Mouse (Mus musculus): ENCODE data around the gene Runx1.

Runx1 gene

DNA sequence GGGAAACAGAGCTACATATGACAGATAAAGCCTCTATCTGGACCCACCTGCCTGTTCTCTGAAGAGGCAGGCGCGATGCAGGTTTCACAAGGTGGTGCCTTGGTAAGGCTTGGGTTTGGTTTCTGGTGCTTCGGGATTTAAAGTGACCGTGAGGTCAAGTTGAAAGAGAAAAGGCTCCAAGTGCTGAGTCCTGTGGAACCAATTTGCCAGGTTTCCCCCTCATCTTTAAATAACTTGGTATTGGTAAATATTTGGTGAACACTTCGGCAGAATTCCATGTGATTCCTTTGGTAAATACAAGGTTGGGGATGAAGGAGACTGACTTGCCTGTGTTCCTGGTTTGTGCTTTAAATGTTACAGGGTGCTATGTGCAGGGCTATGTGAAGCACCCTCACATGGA, 169.2 kb downstream of the Runx1 start:
- no peak for DNase-seq (ENCODE audit: low read depth, low spot score)

DNA sequence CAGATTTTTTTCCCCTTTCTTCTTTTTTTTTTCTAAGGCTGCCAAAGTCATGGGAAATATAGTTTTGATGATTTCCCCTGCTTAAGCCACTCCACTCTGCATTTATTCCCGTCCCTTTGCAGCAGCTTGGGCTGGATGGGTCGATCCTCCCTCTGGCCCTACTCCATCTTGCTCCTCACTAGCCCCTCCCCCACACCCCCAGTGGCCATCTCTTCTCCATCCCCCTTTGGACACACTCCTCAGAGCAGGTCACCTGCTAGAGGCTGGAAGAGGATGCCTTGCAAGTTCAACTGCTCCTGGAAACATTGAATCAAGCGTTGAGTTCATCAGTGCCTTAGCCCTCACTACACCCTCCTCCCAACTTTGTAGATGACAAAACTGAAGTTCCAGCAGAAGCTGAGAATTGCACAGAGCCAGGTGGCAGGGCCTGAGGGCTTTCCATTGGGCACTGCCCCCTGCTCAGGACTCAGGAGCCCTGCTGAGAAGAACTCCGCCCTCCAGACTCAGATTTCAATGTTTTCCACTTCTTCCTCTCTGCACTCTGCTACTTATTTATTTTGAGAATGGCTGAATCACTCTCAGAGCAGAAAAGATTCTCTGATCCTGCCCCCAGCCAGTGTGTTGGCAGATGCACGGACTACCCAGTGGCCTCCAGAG, 171.5 kb downstream of the Runx1 start:
- DNase-seq (ENCODE audit: low read depth, low spot score): peak; percentile 9

DNA sequence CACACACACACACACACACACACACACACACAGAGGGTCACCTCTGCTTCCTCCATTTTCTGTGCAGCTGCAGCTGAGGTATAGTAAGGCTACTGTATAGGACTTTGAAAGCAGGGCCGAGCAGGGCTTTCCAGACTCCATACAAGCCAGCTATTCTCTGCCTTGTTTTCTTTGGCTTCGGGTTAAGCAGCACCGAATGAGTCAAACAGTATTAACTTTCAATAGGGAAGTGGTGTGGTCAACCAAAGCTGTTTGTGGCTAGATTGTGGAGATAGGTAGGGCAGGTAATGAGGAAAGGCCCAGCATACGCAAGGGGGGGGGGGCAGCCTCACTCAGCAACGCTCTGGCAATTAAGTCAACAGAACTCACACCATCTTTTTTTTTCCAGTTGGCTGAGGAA, 172.1 kb downstream of the Runx1 start:
- no peak for DNase-seq (ENCODE audit: low read depth, low spot score)

DNA sequence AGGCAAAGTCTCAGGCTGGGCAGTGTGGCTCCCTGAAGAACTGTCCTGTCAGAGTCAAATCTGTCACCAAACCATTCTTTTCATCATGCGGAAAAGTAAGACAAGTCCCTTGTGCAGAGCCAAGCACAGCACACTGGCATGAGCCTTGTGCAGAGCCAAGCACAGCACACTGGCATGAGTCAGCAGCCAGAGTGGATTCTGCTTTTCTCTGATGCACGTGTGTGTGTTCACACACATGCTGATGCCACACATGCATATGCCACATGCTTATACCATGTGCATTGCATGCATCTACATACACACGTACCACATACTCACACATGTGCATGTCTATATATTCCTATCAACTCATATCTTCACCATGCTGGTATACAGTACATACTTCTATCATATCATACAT, 174.7 kb downstream of the Runx1 start:
- no peak for DNase-seq (ENCODE audit: low read depth, low spot score)

DNA sequence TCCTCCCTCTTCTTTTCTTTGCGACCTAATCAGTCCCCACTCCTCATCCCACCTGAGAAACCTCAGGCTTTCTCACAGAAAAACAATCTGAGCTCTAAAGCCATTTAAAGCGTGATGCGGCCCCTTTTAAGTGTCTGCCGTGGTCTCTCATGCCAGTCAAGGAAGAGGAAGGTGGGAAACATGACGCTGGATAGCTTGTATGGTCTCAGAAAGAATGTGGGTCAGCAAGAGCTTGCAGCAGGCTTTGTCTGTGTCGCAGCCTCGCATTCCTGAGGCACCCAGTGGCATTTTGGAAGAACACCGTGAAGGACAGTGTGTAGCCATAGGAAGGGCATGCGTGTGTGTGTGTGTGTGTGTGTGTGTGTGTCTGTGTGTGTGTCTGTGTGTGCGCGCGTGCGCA, 179.8 kb downstream of the Runx1 start:
- DNase-seq (ENCODE audit: low read depth, low spot score): no peak

DNA sequence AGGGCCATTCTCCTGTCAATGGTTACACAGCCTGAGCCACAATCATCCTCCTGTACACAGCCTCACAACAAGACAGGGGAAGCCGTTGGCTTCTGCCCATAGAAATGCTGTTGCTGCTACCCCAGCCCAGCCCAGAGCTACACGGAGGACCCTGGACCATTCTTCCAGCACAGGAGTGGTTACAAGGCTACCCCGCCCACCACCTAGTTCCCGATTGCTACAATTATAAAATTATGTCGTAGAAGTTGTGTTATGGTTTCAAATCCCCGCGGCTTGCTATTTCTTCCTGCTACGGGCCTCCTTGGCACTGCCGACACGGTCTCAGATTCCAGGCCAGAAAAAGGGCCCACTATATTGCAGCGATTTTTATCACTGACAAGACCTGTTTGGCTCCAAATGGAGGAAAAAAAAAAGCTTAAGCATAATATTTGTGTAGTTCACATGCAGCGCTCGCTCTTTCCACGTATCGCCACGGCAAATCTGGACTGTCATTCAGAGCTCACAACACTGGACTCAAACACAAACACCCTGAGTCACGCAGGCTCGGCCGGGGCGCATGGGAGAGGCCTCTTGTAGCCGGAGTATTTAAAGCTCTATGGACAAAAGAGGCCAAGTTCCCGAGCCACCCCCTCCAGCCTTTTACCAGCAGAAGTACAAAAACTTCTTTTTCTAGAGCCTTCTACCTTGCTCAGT, 180.4 kb downstream of the Runx1 start:
- DNase-seq (ENCODE audit: low read depth, low spot score): no peak

DNA sequence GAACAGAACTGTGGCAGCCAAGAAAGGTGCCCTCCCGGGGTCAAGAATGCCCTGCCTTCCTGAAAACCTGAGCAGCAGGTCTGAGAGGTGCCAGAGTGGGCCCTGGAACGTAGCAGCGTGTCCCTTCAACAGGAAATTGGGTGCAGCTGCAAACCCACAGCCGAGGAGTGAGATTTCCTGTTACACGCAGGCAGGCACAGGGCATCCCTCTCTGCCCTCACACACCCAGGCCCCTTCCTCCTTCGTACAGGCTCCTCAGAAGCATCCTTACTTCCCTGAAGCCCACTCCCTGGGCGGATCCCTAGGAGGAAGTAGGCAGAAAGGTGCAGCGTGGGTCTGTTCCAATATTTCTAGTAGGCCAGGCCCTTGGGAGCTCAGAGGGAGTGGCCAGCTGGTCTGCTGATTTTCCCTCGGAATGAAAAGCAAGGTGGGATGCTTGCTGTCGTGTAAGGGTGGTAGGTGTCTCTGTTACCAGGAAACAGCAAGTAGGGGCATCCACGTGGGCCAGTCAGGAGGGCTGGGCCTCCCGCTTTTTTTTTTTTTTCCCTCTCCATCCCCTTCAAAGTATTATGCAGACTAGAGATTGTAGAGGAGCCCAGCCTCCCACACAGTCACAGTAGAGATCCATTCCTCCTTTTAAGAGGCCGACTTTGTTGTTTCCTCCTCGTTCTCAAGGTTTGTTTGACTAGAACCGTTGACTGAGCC, 181.1 kb downstream of the Runx1 start:
- DNase-seq (ENCODE audit: low read depth, low spot score): no peak

DNA sequence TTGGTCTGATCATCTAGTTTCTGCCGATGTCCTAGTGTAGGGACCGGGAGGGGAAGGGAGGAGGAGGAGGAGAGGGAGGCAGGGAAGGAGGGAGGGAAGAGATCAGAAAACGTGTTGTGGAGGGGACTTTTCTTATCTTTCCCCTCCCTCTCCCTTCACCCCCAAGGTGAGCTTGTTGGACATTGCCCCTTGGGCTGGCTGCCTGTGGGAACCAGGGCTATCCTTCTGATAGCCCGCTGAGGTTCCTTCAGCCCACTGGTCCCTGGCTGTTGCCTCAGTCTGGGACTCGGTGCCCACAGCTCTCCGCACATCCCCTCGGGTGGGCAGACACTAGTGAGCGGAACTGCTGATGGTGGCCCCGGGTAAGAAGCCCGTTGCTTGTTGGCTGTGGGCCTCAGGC, 181.6 kb downstream of the Runx1 start:
- no peak for DNase-seq (ENCODE audit: low read depth, low spot score)

DNA sequence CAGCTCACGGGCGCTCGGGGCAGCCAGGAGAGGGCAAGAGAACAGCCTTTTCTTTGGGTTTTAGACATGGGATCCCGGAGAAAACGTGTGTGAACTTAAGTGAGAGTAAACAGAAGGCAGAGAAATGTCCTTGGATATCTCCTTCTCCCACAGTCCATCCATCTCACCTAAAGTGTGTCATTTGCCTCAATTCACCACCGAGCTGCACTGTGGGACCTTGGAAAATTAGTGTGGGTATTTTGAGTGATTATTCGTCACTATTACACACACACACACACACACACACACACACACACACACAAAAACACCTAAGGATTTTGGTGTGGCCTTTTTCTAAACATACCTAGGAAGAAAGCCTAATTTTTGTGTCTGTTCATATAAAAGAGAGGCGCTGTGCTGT, 183.7 kb downstream of the Runx1 start:
- DNase-seq (ENCODE audit: low read depth, low spot score): no peak

DNA sequence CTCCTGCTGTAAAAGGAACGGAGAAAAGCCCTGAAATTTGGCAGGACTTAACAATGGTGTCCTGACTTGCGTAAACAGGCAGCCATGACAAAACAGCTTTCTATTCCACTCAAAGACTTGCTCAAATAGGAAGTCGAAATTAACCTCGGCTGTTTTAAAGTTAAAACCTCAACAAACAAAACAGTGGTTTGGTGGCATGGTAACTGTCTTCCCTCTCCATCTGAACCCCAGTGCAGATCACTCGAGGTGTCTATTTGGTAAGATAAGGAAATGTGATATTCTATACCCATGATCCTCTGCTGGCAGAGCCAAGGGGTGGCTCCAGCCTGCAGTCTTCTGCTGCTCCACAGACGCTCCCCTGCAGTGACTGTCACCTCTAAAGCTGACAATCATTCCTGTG, 184.9 kb downstream of the Runx1 start:
- DNase-seq (ENCODE audit: low read depth, low spot score): no peak

DNA sequence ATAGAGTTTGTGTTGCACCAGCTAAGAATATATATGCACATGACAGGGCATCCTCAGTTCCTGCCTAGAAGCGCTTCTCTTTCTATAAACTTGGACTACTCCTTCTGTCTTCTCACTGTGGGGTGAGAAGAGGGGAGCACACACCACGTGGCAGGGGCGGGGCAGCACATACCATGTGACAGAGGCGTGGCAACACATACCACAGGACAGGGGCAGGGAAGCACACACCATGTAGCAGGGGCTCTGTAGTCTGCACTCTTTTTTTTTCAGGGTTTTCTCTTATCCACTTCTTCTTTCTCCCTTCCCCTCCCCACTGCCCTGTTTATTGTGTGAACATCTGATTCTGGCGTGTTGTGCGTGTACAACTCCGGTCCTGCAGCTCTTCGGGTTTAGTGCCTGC, 186.9 kb downstream of the Runx1 start:
- no peak for DNase-seq (ENCODE audit: low read depth, low spot score)

DNA sequence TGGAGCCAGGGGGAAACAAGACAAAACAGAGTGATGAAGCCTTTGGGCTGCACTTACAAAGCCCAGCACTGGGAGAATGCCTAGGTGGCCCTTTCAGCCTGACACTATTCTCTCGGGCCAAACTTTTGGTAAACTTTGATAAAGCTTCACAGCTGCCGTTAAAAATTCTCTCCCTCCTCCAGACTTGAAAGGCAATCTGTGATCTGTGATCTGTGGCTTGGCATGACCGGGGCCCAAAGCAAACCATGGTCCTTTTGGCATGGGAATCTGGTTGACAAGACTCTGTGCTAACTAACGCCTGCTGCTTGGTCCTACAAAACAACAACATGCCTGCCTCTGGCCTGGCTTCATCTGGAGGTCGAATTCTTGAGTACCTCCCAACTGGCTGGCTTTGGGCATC, 188.9 kb downstream of the Runx1 start:
- no peak for DNase-seq (ENCODE audit: low read depth, low spot score)

DNA sequence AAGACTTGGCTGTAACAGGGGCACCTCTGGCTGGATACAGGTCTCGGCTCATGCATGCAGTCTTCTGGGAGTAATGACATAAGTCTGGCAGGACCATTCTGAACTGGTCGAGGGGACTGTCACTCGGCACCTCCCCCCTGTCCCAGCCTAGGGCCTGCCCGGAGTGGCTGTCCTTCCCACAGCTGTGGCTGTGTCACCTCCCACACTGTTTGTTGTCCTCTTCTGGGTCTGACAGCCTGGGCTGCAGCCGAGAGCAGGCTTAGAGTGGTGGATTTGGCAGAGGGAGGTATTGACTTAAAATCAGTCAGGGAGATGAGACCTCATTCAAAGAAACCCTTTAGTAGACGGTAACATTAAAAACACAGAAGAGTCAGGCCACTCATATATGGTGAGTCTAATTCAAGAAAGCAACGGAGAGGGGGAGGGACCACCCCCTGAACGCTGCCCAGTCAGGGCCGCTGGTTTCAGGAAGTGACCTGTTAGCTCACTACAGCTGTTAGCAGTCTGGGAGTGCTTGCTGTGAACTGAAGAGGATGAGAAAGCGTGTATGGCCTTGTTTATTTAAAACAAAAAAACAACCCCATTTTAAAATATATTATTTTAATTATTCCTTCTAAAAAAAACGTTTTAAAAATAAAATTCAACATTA, 193.7 kb downstream of the Runx1 start:
- DNase-seq (ENCODE audit: low read depth, low spot score): no peak

DNA sequence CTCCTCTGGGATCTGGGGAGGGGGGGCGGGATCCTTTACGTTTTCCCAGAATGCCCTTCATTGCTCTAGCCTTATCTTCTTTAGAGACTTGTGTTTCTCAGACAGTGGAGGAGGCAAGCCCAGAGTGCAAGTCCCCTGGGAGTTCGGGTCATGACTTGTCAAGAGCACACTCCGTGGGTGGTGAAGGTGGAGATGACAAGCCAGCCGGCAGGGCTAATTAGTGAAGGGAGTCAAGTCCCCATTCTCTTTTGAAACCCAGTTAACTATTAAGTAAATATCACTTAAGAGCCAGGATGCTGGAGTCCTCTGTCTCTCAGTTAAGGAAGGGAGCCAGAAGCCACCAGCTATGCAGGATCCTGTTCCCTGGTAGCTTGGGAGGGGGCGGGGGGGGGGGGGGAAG, 194.3 kb downstream of the Runx1 start:
- DNase-seq (ENCODE audit: low read depth, low spot score): no peak

DNA sequence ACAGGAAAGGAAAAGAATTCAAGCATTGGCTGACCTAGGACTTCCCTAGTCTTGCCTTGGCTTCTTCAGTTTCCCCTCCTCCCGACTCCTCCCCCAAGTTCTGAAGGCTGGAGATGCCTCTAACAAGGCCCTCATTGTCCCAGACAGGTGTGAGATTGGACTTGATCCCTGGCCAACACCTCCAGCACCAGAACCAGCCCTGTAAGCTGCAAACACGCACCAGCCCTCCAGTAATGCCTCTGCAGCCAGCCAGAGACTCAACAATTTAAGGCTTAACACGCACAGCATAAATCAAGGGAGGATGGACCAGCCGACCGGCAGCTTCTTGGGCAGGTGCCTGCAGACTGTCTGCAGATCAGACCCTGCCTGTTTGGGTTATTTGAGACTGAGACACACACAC, 195.0 kb downstream of the Runx1 start:
- DNase-seq (ENCODE audit: low read depth, low spot score): no peak

DNA sequence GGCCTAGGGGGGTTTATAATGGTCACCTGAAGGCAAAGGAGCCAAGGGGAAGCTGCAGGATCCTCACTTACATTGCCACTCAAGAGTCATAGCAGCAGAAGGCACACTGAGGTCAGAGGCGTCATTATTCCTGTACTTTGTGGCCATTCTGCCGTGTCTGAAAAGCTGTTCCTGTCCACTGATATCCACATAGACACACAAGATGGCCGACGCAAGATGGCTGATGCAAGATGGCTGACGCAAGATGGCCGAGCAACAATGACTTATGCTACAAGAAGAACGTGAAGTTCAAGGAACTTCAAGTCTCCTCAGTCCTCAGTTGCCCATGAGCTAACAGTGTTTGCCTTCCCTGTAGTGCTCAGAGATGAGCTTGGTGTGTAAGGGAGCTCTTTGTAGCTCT, 196.1 kb downstream of the Runx1 start:
- DNase-seq (ENCODE audit: low read depth, low spot score): no peak

DNA sequence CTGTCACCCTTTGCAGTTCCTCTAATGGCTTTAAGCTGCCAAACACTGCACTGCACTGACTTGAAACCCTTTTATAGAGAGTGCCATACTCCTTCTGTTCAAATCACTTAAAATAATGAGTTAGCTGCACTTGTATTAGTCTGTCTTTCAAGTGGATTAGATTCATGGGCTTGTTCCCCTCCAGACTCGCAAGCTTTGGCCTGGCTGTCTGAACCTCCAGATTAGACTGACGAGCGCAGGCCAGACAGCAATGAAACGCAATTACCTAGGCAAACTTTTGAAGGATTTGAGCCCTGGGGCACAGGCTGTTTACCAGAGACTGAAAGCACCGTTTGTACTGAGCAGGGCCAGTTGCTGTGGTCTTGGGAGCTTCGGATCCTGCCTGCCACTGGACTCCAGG, 198.7 kb downstream of the Runx1 start:
- no peak for DNase-seq (ENCODE audit: low read depth, low spot score)

DNA sequence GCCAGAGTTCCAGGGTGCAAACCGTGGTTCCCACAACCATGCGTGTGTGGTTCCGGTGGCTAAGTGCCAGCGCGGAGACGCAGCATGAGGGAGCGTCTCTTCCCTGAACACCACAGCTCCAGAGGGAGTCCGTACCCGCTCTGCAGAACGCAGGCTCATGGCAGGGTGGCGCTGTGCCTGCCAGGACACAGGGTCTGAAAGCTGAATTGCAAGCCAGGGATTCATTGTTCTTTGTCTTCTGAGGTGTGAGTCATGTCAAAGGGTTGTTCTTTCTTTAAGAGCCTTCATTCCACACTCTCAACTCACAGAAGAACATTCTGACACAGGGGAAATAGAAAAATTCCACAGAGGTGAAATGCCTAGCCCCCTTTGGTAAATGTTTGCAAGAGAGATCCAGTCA, 202.0 kb downstream of the Runx1 start:
- no peak for DNase-seq (ENCODE audit: low read depth, low spot score)

DNA sequence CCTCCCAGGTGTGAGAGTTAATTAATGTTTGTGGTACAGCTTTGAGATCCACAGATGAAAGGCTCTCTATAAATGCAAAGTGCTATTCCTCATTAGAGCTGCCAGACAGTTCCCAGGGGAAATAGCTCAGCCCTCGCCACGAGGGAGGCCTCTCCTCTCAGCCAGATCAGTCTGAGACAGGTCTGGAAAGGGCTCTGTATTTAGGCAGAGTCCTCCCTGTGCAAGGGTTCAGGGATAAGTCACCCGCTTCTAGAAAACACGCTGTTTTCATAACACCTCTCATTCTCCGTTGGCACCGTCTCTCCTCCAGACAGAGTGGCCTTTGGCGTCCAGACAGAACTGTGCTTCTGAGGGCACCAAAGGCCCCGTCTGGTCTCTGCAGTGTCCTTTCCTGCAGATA, 204.1 kb downstream of the Runx1 start:
- no peak for DNase-seq (ENCODE audit: low read depth, low spot score)

DNA sequence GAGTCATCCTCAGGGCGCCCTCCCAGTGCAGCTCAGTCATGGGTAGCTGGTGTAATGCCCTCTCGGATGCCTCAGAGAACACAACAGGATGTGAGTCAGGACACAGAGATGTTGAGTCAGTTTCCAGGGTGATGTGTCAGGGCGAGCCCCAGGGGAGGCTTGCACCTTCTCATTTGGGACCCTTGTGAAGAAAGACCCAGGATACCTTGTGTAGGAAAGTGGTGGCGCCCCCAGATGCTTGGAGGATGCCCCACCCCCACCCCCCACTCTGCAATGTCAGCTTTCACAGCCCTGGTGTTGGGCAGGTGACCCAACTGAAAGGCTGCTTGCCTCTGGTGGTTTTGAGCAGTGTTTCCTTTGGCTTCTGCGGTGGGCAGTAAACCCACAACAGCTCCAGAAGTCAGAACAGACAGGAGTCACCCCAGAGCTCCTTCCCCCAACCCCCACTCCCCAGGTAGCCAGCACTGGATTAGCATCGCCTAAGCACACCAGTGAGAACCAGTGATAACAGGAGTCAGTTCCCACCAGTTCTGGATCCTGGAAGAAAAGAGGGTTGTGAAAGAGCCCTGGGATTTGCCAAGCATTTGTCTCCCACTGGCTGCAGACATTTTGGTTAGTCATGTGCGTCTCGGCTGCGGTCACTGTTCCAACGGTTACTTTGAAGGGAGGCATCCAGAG, 205.0 kb downstream of the Runx1 start:
- no peak for DNase-seq (ENCODE audit: low read depth, low spot score)

DNA sequence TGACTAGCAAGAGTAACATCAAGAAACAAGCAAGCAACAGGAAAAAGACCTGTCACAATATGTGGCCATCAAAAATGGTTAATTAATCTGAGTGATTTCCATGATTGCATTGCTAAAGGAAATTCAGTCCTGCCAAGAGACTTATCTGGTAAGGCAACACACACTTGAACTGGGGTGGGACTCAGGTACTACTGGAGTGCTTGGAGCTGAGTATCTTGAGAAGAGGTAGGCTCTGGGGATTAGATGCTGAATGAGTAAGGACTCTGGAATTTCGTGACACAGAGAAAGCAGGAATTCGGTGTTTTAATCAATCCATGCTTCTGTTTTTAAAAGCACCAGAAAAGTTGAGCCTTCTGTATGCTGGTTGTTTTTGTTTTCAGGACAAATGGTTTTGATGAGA, 209.1 kb downstream of the Runx1 start:
- no peak for DNase-seq (ENCODE audit: low read depth, low spot score)

DNA sequence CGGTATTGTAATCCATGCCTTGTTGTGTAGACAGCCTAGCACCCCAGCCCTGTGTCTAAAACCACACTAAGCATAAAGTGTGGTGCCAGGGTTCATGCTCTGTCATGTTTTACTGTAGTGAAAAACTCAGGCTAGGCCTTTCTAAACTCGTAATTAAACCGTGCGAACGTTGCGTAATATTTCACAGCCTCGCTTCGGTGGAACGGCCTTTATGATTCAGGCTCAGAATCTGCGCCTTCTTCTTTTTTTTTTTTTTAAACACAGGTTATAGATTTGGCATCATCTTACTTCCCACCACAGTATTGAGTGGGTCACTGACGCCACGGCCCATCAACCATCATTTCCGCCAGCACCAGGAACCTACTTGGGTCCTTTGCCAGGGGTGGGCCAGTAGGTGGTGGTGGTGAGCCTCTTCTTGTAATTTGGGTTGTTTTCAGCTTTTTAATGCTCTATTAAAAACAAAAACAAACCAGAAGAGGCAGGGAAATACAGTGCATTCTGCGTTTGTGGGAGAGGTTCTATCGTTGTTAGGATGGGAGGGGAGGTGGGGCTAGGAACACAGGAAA, 210.6 kb downstream of the Runx1 start:
- no peak for DNase-seq (ENCODE audit: low read depth, low spot score)

Measured in brain, adult 2 months (tissue).